Mouse (Mus musculus) right cerebral cortex, postnatal 10 days (tissue): Measurements from ENCODE around the gene Arl15.

Experiments
- DNase-seq, 2 experiments: peaks; one replicate each; pipeline ENCODE4 v3.0.0; 2021; ENCODE audit warnings: low spot score in 2 of 2

Arl15 gene

DNA sequence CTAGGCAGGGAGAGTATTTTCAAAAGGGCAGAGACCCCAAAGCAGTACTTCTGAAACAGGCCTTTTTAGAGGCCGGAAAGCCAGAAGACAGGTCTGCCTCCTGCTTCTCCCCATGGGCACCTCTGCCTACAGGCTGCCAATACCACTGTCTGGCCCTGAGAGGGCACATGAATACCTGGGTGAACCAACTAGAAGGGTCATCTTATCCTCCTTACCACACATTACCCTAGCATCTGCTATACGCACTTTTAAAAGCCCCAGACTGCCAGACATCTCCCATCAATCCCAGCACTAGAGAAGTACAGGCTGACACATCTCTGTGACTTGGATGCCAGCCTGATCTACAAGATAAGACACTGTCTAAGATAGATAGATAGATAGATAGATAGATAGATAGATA is 259.0 kb downstream of the Arl15 start:
- no peak for DNase-seq

DNA sequence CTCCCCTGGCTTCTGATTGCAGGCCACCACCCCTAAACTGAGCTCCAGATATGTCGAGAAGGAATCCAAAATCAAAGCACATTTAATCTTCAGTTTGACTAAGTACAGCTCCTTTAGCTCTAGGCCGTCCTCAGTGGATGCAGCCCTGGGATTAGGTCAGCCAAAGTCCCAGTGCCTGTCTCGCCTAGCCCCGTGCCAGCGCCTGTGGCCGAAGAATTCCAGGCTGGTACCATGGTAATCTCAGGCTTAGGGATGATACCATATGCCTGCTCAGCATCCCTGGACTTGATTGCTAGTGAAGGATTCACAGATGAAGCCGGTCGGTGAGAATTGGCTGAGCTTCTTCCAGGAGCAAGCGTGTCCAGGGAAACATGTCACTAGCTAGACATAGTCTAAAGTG is 261.4 kb downstream of the Arl15 start:
- no peak for DNase-seq

DNA sequence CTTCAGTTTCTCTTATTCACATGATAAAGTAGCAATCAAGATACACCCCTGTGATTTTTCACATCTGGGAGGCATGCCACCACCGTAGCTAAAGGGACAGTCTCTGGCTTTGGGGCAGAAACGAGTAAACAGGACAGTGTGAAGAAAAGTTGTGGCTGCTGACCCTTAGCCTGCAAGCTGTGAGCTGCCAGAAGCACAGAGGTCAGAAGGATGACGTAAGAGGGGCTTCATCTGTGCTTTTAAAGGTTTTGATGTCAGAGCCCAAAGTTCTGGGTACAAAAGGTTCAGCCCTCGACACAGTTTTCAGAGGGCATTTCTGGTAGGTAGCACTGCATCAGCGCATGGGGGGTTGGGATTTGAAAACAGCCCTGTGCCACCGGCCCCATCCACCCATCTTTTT is 266.0 kb downstream of the Arl15 start:
- no peak for DNase-seq

DNA sequence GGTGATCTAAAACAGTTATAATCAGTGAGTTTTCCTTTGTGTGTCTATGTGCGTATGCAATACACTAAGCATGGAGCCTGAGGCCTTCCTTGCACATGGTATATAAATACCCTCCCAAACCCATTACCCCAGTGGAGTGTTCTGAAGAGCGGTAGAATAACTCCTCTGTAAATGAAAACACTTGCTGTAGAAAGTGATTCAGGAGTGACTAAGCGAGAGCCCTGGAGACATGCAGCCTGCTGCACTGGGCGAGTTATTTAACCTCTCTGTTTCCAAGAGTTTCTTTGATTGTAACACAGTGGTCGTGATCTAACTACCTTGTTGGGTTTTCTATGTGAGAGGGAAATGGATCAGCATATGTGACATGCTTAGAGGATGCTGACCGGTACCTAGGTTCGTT is 266.9 kb downstream of the Arl15 start:
- no peak for DNase-seq

DNA sequence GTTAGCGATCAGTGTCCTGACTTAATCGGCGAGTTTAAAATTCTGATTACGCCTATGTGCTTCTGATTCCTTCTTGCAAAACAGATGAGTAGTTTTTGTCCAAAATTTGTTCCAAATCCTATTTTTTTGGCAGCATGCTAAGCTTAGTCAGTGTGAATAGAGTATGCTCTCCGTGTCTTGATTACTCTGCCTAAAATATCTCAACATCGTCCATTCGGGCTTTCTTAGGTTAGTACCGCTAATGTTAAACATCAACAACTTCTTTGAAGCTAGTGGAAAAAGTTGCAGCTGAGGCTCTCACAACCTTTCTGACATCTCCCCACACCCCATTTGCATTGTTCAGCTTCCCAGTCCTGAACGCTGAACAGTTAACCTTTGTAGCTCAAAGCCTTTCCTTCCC is 269.8 kb downstream of the Arl15 start:
- DNase-seq = no peak

DNA sequence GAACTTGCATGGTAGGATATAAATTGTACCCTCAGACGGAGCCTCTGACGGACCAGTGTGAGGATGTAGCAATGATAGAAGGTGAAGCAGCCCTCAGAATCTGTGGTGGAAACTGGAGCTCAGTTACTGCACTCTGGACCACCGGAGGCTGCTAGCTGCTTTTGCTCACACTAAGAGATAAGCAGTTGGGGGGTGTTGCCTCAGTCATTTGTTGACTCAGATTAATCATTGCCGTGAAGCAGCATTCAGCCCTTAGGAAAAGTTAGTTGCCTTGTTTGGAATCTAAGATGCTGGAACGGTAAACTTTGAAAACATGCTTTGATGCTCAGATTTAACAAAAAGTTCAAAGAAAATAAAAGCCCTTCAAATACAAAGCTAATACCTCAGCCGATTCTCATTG is 270.7 kb downstream of the Arl15 start:
- DNase-seq = no peak

DNA sequence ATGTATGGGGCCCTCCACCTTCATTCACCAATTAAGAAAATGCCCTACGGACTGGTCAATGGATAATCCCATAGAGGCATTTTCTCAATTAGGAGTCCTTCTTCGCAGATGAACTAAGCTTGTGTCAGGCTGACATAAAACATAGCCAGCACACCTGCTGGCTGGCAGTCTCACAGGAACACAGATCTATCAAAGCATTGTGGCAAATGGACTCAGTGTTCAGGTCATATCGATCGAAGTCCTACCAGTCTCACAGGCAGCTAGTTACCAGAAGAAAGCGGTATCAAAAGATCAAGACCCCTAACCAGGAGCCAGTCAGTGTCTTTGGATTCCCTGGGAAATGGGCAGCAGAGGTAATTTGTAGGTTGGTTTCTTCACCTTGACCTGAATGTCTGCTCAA is 274.1 kb downstream of the Arl15 start:
- no peak for DNase-seq

DNA sequence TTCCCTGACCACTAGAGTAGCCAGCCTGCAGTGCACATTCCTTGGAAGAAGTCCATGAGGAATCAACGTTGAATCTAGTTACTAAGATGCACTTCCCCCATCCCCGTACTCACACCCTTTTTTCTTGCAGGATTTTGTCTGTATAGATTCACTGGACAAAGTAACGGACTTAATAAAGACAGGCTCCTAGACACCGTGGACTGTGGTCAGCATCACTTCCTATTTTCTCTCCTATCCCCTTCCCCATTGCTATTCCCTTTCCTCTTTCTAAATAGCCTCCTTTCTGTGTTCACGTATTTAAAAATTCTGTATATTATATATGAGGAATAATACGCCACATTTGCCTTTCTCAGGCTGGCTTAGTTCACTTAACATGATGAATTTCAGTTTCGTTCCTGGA is 277.1 kb downstream of the Arl15 start:
- no peak for DNase-seq

DNA sequence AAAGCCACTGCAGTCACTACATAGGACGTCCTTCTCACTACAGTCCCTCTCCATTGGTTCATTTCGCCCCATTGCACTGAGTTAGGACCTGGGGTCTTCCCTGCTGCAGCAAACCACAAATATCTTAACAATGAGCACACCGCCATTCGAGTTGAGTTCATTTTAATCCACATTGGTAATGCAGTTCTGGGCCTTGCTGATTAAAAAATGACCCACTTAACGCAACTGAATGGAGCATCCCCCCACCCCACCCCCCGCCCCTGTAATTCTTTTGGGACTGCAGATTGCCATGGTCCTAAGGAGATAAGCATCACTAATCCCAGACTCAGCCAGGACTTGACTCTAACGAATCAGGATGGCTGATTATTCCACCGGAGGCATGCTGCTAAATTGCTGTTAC is 280.2 kb downstream of the Arl15 start:
- no peak for DNase-seq

DNA sequence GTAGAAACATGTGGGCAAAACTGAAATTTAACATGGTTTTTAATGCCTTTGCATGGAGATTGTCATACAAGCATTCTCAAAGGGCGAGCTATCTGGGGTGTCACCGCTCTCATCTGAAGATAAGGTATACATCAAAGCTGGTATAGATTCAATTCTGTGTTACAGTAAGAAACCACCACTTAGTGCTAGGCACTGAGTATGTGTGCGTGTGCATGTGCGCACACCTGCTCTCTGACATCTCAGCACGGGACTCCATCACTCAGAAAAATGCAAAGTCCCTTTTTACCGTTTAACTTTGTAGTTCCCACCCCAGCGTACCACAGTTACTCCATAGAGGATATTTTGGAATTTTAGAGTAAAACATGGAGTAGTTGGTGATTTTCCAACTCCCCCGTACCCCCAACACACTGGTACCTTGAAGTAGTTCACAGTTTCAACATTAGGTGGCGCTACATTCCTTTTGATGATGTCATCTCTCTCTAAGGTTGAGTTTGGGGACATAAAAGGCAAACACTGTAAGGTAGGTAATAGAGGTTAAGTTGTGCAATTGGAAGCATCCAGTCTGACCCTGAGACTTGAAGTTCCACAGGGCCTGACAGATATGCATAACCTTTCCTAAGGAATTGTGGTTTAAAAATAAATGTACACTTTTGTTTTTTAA is 281.5 kb downstream of the Arl15 start:
- DNase-seq = no peak

DNA sequence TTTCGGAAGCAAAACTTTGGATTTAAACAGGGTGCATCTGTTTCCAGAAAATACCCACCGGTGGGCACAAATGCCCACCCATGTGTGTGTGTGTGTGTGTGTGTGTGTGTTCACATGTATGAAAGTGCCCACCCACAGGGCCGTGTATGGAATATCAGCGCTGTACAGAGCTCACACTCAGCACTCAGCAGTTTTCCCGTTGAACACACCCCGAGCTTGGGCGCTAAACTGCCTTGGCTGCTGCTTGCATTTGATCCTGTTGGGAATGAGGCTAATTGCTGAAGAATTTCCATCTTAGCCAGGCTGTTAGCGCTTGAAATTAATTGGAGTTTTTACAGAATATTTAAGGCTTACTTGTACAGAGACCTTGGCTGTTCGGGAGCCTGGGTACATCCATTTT is 282.9 kb downstream of the Arl15 start:
- no peak for DNase-seq

DNA sequence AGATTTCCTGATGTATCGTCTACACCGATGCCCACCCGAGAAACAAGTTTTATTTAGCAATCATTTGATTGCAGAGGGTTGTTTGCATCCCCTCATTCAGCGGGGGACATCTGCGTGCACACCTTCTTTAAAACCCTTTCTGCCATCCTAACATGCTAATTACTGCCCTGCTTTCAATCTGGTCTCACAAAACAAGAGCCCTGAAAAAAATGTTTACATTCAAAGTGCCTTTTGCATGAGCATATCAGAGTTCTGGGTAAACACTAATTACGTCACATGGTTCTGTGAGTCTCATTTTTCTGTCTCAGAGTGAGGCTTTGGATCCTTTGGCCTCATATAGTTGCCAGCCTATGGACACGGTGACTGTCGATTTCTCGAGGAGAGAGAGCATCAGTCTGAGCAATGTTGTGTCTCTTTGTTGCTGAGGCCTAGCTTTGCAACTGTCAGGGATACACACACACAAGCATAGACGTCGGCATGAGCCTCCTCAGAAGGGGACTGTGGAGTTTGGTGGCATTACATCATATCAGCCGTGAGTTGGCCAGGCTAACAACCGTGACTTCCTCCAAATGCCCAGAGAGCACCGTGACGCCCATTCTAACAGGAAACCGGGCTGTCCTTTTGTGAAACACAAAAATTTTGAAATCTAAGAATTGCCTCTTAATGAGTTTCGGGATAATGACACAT is 283.4 kb downstream of the Arl15 start:
- DNase-seq = no peak

DNA sequence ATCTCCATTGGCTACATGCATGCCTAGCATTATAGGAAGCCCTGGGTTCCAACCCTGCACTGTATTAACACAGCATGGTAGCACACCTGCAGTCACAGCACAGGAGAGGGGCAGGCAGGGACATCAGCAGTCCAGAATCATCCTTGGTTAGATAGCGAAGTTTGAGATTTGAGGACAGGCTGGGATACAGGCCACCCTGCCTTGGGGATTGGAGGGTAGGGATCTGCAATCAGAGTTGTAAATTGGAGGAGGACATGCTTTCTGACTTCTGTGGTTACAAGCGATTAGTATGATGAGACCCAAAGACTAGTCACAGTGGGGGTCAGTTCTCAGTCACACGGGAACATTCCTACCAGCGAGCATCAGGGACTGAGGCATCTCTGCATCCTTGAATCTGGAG is 284.5 kb downstream of the Arl15 start:
- no peak for DNase-seq

DNA sequence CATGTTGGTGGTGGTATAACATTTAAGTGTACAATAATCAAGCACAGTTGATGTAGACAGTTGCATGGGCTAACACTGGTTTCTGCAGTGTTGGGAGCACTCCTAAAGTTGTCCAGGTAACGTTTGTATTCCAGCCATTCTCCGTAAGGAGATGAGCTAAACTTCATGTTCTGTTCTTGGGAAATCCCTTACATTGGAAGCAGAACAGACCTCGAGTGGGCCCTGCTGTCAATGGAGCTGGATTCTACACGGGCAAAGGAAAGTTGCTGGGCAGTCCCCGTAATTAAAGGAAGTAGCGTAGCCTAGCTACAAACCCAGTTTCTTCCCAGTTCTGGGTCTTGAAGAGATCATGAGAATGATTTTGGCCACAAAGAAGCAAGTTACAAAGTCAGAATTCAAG is 285.4 kb downstream of the Arl15 start:
- no peak for DNase-seq

DNA sequence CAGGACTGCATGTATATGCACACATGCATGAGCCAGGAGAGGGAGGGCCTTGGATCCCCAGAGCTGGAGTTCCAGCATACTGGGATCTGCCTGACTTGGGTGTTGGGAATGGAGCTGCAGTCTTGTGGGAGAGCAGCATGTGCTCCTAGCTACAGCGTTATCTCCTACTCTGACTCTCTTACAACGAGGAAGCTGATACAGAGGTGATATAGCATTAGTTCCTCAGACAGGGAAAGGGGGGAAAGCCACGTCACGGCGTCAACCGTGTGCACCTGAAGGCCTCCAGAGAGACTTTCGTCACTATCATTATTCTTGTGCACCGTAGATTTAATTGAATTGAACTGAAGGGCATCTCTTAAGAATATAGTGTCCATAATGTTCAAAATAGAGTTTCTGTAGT is 286.2 kb downstream of the Arl15 start:
- no peak for DNase-seq

DNA sequence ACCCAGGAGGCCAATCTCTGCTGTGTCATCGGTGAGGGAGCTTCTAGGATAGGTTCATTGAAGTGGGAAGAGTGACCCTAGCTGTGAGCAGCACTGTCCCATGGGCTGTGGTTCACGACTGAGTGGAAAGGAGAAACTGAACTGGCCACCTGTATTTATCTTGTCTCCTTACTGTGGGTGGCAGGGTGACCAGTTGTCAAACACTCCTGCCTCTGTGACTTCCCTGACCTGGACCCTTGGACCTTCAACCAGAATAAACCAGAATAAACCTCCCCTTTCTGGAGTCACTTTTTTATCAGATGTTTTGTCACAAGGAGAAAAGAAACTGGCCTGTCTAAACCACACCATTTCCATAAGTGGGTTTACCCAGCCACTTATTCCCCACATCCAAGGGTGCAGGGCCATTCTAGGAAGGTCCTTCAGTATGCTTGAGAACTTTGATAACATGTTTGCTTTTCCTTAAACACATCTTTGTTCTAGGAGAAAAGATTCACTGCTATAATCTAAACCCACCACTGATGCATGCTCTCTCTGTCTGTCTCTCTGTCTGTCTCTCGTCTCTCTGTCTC is 289.3 kb downstream of the Arl15 start:
- DNase-seq = no peak

DNA sequence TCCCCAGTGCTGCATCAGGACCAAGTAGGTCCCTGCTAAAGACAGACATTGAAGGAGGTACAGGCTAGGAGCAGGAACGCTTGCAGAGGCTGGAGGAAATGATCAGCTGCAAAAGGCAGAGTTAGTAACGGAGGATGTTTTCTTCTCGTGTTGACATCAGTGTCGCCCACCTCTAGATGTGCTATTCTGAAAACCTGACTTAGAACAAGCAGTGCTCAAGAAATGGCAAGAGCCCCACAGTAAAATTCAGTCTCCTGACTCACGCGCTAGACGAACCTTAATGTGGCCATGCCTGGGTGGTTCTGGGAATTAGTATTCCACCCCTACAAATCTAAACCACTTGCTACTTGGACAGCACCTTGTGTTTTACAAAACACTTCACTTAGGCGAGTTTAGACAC is 291.1 kb downstream of the Arl15 start:
- no peak for DNase-seq

DNA sequence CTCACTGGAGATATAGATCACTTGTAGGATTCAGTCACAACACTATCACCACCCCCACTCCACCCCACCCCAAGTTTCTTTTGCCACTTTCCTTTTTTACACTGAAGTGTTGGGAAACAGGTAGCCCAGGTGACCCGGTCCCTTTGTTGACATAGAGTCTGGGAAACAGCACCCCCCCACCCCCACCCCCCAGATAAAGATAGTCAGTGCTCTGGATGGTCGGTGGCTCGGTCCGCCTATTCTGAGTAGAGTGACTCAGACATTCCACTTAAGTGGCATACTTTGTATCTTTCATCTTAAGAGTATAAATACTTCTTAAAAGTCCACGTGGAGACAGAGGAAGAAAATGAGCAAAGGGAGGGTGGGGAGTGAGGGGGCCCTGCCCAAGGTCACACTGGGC is 292.0 kb downstream of the Arl15 start:
- DNase-seq = no peak

DNA sequence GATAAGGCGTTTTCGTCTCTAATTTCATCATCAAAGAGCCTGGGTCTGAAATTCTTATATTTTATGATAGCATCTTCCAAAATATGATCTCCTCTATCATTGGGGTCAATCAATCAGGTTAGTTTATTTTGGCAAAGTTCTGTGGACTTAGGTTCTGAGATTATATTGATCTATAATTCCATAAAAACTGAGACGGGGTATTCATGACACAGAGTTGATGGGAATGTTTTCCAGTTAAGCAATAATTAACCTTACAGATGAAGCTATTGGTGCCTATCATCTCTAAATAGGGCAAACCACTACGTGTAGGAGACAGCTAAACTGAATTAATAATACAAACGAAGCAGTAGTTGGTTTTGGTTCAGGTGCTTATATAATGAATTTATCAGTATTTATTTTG is 292.5 kb downstream of the Arl15 start:
- DNase-seq = no peak

DNA sequence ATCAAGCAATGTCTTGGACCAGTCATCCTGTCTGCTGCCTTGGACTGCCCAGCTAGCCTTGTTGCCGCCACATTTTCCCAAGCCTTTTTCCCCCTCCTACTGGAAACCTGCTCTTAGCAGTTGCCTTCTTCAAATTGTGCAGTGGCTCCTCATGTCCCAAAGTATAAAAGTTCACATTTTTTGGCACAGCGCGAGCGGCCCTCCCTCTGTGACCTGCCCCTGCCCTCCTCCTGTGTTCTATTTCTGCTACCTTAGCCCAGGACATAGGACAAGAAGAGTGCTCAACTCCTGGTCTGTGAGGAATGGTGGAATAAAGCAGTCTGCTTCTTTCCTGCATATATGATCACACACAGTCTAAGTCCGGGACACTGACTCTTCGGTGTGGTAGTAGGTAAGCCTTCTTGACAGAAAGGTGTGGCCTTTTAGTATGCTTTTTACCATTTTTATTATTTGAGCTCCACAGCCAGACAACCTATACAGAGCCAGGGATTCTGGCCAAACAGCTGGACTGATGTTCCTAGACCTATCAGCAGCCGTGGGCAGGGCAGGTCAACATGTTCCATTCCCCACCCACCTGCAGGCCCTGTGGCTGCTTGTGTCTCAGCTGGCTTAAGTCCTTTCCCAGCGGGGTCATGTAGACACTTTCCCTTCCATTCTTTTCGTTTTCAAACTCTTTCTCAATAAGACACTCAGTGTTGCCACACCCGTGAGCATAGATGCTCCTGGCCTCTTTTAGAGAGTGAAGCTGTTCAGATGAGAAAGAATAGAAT is 293.6 kb downstream of the Arl15 start:
- no peak for DNase-seq

DNA sequence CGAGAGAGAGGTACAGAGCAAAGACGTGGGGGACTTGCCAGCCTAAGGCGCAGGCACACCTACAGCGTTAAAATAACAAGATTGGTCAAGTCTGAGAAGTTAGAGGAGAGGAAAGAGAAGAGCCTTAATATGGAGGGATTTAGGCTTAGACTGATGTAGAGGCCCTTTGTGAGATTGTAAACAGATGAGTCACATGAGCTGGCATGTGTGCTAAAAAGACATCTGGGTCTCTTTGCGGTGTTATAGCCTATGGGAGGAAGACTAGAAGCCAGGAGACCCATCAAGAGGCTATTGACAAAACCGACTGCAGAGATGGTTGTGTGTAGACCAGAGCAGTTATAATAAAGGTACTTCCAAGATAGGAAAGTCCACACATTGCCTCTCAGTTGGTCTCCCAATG is 296.5 kb downstream of the Arl15 start:
- DNase-seq = no peak

DNA sequence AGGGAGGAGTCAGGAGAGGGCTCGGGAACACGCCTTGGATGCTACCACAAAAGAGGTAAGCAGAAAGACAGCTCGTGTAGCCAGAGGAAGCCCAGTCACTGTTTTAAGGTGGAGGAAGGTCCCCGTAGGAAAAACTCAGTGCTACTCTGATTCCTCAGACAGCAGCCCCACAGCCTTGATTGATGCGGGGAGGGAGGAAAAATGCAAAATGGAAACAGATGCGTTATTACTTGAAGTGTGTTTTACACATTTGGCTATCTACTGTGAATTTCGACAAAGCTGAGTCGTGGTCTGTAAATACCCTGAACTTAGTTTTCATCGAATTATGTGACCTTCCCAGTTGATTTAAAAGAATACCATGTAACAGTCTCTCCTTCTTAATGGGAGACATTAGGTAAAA is 296.9 kb downstream of the Arl15 start:
- no peak for DNase-seq
